Mouse (Mus musculus): Measurements from ENCODE around the gene Gatad2b. TPM values are rescaled to one million over a fixed set of nuclear protein-coding genes. Genes with fewer than 3 reads are reported as not detected.
"Not testable (repeated sequence)": the region's sequence is repeated elsewhere in the genome, so short reads cannot be mapped to it uniquely, and the experiment has no call there.

Gatad2b gene
- total RNA-seq, 2 experiments from 2014 or later = 36.1 to 50.1 TPM

- DNase-seq = peak; percentile 33 to 49
- intact Hi-C loops (cut with DNase I) = no loop called here
Observed at GRCm38 (mm10) chr3:90293352-90294063, 530 bp downstream of the Gatad2b start.

GRCm38 (mm10) chr3:90294064-90294440, 1.1 kb downstream of the Gatad2b start:
- intact Hi-C loops (cut with DNase I) = no loop called here
- DNase-seq = no peak

DNA sequence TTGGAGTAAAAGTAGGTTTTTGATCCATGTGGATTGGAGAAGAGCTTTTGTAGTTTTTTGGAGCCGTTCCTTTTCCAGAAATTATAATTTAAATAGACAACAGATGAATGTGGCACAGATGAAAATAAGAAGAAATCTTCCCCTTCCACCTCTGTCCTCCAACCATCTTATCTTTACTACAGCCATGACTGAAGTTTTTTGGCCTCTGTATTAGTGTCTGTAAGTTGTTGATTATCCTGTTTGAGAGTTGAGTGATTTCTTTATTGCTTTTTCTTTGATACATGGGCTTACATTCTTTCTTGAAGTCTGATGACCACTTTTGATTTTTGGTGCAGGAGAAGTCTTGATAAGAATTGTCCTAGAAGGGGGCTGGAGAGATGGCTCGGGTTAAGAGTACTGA, 1.7 kb downstream of the Gatad2b start:
- intact Hi-C loops (cut with DNase I) = no loop called here
- no peak for DNase-seq

GRCm38 (mm10) chr3:90305801-90306200, 12.8 kb downstream of the Gatad2b start:
- no peak for DNase-seq
- intact Hi-C loops (cut with DNase I) = no loop called here

DNA sequence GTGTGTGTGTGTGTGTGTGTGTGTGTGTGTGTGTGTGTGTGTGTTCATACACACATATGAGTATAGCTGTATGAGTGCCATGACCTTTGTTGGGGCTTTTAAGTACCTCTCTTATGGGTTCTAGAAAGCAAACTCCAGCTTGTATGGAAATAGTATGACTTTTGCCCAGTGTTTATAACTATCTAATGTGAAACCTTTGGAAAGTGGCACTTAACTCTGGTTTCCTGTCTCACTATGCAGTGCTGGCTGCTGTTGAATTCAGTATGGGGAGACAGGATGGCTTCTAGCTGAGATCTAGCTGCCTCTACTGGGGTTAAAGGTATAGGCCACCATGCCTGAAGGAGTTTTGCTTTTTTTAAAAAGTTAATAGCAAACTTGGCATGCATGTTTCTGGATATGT, 16.6 kb downstream of the Gatad2b start:
- DNase-seq = no peak
- intact Hi-C loops (cut with DNase I) = no loop called here

GRCm38 (mm10) chr3:90313367-90313766, 20.4 kb downstream of the Gatad2b start:
- no peak for DNase-seq
- intact Hi-C loops (cut with DNase I) = no loop called here

DNA sequence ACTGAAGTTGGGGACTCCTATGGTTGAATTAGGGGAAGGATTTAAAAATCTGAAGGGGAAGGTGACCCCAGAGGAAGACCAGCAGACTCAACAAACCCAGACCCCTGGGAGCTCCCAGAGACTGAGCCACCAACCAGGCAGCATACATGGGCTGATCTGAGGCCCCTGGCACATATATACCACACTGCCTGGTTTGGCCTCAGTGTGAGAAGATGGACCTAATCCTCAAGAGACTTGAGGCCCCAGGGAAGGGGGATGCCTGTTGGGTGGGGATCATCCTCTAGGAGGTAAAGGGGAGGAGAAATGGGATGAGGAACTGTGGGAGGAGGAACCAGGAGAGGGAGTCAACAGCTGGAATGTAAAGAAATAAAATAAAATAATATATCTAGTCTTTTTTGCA, 21.3 kb downstream of the Gatad2b start:
- intact Hi-C loops (cut with DNase I) = no loop called here
- no peak for DNase-seq

DNA sequence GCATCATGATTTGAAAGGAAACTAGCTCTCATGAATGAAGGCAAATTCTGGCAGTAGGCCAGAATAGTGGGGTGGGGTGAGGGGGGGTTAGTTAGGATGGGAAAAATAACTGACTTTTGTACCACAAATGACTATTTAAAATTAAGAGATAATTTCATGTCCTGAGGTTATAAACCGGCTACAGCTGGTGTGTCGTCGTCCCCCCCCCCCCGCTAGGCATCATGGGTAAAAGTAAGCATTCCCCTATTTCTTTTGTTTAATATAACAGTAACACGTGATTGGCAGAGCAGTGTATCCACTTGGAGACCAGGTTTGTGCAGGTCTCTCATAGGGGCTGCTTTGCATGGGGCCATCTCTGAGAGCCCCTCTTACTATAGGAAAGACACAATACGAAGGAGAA, 29.3 kb downstream of the Gatad2b start:
- DNase-seq = no peak
- intact Hi-C loops (cut with DNase I) = no loop called here

DNA sequence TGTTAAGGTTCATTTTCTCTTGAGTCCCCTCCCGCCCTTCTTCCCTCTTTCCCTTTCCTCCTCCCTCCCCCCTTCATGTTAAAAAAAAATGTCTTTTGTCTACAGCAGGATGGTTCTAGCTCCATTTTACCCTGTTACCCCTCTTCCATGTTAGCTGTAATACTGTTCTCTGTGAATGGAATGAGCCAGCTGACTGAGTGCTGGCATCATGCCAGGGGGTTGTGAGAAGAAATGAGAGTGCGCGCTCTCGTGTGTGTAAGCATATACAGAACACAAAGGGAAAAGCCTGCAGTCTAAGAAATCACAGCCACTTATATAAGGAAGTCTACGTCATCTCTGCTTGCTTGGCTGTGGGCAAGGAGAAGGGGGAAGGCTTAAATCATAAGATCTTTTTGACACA, 30.1 kb downstream of the Gatad2b start:
- intact Hi-C loops (cut with DNase I) = no loop called here
- DNase-seq = peak; percentile 23 to 44

GRCm38 (mm10) chr3:90332485-90332884, 39.5 kb downstream of the Gatad2b start:
- no peak for DNase-seq
- intact Hi-C loops (cut with DNase I) = no loop called here

GRCm38 (mm10) chr3:90335517-90335916, 42.5 kb downstream of the Gatad2b start:
- intact Hi-C loops (cut with DNase I) = no loop called here
- no peak for DNase-seq

DNA sequence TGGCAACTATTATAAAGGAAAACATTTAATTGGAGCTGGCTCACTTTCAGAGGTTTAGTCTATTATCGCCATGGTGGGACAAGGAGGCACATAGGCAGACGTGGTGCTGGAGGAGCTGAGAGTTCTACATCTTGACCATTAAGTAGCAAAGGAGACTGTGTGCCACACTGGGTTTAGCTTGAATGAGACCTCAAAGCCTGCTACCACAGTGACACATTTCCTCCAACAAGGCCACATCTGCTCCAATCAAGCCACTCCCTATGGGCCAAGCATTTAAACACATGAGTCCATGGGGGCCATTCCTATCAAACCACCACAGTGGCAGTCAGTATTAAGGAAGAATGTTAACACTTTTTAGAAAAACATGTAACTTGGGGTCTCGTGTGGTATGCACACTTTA, 45.2 kb downstream of the Gatad2b start:
- DNase-seq = no peak
- intact Hi-C loops (cut with DNase I) = no loop called here

DNA sequence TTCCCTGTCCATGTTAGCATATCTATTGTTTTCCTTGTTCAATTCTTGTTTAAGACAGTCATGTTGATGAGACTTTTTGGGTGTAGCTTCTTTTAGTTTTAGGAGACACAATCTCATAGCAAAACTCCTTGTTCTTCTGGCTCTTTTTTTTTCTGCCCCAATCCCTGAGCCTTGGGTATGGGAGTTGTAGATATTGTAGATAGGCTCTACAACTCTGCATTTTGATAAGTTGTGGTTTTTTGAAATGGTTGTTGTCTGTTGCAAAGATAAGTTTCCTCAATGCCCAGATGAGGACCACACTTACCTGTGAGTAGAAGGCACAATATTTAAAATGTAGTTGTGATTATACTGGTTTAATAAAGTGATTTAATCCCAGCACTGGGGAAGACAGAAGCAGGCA, 47.2 kb downstream of the Gatad2b start:
- no peak for DNase-seq
- intact Hi-C loops (cut with DNase I) = no loop called here

DNA sequence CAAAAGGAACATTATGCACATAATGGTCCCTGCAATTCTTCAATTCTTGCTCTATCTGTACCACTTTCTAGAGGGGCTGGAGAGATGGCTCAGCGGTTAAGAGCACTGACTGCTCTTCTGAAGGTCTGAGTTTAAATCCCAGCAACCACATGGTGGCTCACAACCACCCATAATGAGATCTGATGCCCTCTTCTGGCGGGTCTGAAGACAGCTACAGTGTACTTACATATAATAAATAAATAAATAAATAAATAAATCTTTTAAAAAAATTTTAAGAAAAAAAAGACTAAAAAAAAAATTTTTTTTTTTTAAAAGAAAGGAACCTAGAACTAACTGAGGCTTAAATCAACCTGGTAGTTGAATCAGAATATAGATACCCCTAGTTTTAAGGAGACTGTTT, 49.9 kb downstream of the Gatad2b start:
- intact Hi-C loops (cut with DNase I); DNase-seq: not testable (repeated sequence)

DNA sequence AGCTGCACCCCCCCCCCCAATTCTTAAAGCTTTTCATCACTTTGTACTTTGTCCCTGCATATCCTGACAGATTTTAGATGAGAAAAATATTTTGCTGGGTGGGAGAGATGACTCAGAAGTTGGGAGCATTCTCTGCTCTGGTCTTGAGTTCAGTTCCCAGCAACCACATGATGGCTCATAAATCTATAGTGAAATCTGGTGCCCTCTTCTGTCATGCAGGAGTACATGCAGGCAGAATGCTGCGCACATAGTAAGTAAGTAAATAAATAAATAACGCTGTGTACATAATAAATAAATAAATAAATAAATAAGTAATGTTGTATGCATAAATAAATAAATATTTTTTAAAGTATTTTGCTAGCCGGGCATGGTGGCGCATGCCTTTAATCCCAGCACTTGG, 54.9 kb downstream of the Gatad2b start:
- intact Hi-C loops (cut with DNase I) = no loop called here
- DNase-seq = no peak

- intact Hi-C loops (cut with DNase I) = no loop called here
Observed at GRCm38 (mm10) chr3:90357959-90358358, 65.0 kb downstream of the Gatad2b start.

GRCm38 (mm10) chr3:90359230-90359629, 66.3 kb downstream of the Gatad2b start:
- intact Hi-C loops (cut with DNase I) = no loop called here
- no peak for DNase-seq

More at GRCm38 (mm10) chr3:90357959-90358358, 65.0 kb downstream of the Gatad2b start:
- no peak for DNase-seq

DNA sequence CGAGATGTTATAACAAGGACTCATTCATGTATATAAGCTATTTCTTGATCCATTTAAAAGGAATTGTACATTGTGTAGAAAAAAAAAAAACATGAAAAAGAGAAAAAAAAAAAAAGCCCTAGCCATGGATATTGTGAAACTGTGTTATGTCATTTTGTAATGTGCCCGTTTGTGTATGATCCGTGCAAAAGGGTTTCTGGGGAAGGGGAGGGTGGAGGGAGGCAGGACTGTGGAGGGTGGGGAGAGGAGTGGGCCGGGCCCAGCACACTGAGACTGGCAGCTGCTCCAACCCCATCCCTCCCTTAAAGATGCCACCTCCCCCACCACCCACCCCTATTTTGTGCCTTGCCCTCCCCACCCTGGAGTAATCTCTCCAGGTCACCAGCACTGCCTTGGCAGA, 68.5 kb downstream of the Gatad2b start:
- DNase-seq = no peak
- intact Hi-C loops (cut with DNase I) = loop anchor here (5.0 kb wide), 1 partner anchor 84 kb away; no protein-coding TSS in a partner anchor

GRCm38 (mm10) chr3:90362346-90362745, 69.4 kb downstream of the Gatad2b start:
- DNase-seq = no peak
- intact Hi-C loops (cut with DNase I) = loop anchor here (5.0 kb wide), 1 partner anchor 85 kb away; no protein-coding TSS in a partner anchor

- no peak for DNase-seq
- intact Hi-C loops (cut with DNase I) = no loop called here
Observed at GRCm38 (mm10) chr3:90367001-90367632, 74.1 kb downstream of the Gatad2b start.

DNA sequence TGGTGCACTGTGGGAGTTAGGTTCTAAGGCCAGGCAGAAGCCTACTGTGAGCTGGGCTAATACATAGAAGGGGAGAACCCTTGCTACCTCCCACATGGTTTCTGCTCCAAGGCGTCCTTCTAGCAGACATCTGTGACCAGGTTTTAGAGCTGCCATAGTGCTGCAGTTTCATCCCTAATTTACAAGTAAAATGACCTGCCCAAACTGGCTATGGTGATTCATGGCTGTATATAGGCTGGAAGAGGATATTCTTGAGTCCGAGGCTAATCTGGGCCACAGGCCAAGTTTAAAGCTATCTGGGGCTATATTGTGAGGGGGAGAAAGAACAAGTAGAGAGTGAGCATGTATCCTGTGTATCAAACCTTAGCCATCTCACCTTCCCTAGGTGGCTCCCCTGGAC, 76.1 kb downstream of the Gatad2b start:
- intact Hi-C loops (cut with DNase I) = no loop called here
- DNase-seq = no peak

- intact Hi-C loops (cut with DNase I) = loop anchor here (2.0 to 5.0 kb wide), 2 partner anchors 83 to 105 kb away; partner anchors contain the start of gene Dennd4b
- no peak for DNase-seq
Observed at GRCm38 (mm10) chr3:90371857-90372256, 78.9 kb downstream of the Gatad2b start.

Measured in gastrocnemius, postnatal 36 days (tissue).